28 mouse cellular contexts compared by ENCODE assay signal in the genomic region with DNA sequence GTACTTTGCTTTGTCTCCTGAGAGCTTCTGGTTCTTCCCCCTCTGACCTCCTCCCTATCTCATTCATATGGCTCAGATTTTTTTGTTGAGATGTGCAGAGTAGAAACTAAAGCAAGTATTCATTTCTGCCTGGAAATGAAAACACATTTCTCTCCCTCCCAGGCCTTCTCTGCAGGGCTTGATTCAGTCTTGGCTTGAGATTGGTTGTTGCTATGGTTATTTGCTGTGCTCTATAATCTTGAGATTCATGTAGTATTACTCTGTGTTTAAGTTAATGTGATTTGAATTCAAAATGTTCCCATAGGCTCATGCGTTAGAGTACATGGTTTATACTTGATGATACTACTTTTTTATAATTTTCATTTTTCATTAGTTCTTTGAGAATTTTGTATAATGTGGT.
DNase-seq lines count a peak whose midpoint lies in the region; ATAC-seq and TF ChIP-seq lines count a peak whose summit lies in the region.
"Had no signal": no experiment of that assay in that cellular context is flagged by ENCODE, and none has a peak within 500 bp of the region (broad histone marks: within the 10 kb centered on the region; RNA-seq: fewer than 3 reads in every experiment).

No protein-coding gene starts in this region.

- WGBS in hindbrain, postnatal 0 days, result 70% methylated on average over 1 of the region's 1 CpGs
- WGBS in hindbrain, embryonic 12.5 days, result 86% methylated on average over 1 of the region's 1 CpGs
- WGBS in limb, embryonic 15.5 days, result 76% methylated on average over 1 of the region's 1 CpGs

- H3K27me3 ChIP-seq in hindbrain, postnatal 0 days (ENCODE audit: insufficient read depth, low read length), result no peaks in the 10 kb centered on the region
- no peaks in the 10 kb centered on the region for H3K27me3 ChIP-seq in hindbrain, embryonic 12.5 days
- no peaks in the 10 kb centered on the region for H3K27me3 ChIP-seq in limb, embryonic 15.5 days
- H3K27me3 ChIP-seq: embryonic facial prominence, embryonic 12.5 days; heart, embryonic 12.5 days; liver, embryonic 15.5 days; lung, embryonic 15.5 days; megakaryocyte, embryonic 14.5 days had no signal

- DNase-seq in hindbrain, postnatal 0 days (ENCODE audit: low spot score), result peak; percentile 6
- DNase-seq in brain, adult 2 months (ENCODE audit: low read depth, low spot score), result peak; percentile 48
- DNase-seq in brain, embryonic 14.5 days (ENCODE audit: low read depth), result peak; percentile 46
- no peak for DNase-seq in c-Kit-positive CD71-positive TER-119-positive erythroid progenitor cells, embryonic 14.5 days (ENCODE audit: low spot score)
- DNase-seq in heart, adult 8-10 months (ENCODE audit: low spot score), result no peak
- DNase-seq: adrenal gland, postnatal 10 days; cerebellum, adult 11 months; cerebellum, adult 9-11 months; gastrocnemius, postnatal 14 days; heart, adult 11 months; heart, postnatal 10 days; kidney, adult 2 months; layer of hippocampus, adult 9-11 months; liver; lung, postnatal 36 days; retina, postnatal 1 day; right cerebral cortex, postnatal 25 days; spleen, adult 18-20 months; thymus, postnatal 25 days had no signal

- no peaks in the 10 kb centered on the region for H3K9me3 ChIP-seq in hindbrain, postnatal 0 days (ENCODE audit: low read length)
- H3K9me3 ChIP-seq in hindbrain, embryonic 12.5 days (replicated peaks), result no peaks in the 10 kb centered on the region
- no peaks in the 10 kb centered on the region for H3K9me3 ChIP-seq in limb, embryonic 15.5 days
- H3K9me3 ChIP-seq: embryonic facial prominence, embryonic 12.5 days; heart, embryonic 12.5 days; liver, embryonic 15.5 days; lung, embryonic 15.5 days had no signal

- TF ChIP-seq POLR2A in brain, embryonic 14.5 days (IDR thresholded peaks at IDR 0.05; ENCODE audit: borderline replicate concordance, extremely low read depth, insufficient read depth, insufficient read length, poor library complexity, severe bottlenecking), result no peak

- 0 out of 2 replicates have a peak overlapping the region, but pooled peaks have one; percentile 13 for H3K27ac ChIP-seq in hindbrain, postnatal 0 days
- H3K27ac ChIP-seq in hindbrain, embryonic 12.5 days, result no peak overlapping the region
- peak overlapping the region; percentile 38; the same call in 1 of the 2 replicates for H3K27ac ChIP-seq in limb, embryonic 15.5 days
- H3K27ac ChIP-seq: embryonic facial prominence, embryonic 12.5 days; kidney, postnatal 0 days; liver, embryonic 15.5 days; lung, embryonic 15.5 days had no signal

- no peak for TF ChIP-seq CTCF in hindbrain, postnatal 0 days (IDR thresholded peaks at IDR 0.05; ENCODE audit: low read depth)
- TF ChIP-seq CTCF in brain, embryonic 14.5 days (IDR thresholded peaks at IDR 0.05; ENCODE audit: borderline replicate concordance, extremely low read depth, insufficient read depth, insufficient read length), result no peak

- no peak overlapping the region for H3K9ac ChIP-seq in hindbrain, postnatal 0 days (replicated peaks; ENCODE audit: low read length)
- no peak overlapping the region for H3K9ac ChIP-seq in hindbrain, embryonic 12.5 days
- H3K9ac ChIP-seq in limb, embryonic 15.5 days, result no peak overlapping the region
- H3K9ac ChIP-seq: embryonic facial prominence, embryonic 12.5 days; heart, embryonic 12.5 days; liver, embryonic 15.5 days; lung, embryonic 15.5 days had no signal

- H3K4me2 ChIP-seq in hindbrain, postnatal 0 days (ENCODE audit: low read depth, low read length), result no peak overlapping the region
- H3K4me2 ChIP-seq in hindbrain, embryonic 12.5 days (replicated peaks), result no peak overlapping the region
- no peak overlapping the region for H3K4me2 ChIP-seq in limb, embryonic 15.5 days
- H3K4me2 ChIP-seq: embryonic facial prominence, embryonic 12.5 days; heart, embryonic 12.5 days; liver, embryonic 15.5 days; lung, embryonic 15.5 days had no signal

- ATAC-seq in hindbrain, postnatal 0 days, result no peak
- no peak for ATAC-seq in hindbrain, embryonic 12.5 days (ENCODE audit: low FRiP score)
- ATAC-seq in limb, embryonic 15.5 days (ENCODE audit: insufficient number of reproducible peaks, low FRiP score, low TSS enrichment, low read depth), result no peak
- ATAC-seq: activated CD4-positive, CD25-positive, alpha-beta regulatory T cell, adult 4 months had no signal

- no peaks in the 10 kb centered on the region for H3K4me1 ChIP-seq in hindbrain, postnatal 0 days (ENCODE audit: insufficient read depth, low read length)
- H3K4me1 ChIP-seq in hindbrain, embryonic 12.5 days, result no peaks in the 10 kb centered on the region
- 0 out of 2 replicates have a peak, but pooled peaks cover 6% of the 10 kb centered on the region for H3K4me1 ChIP-seq in limb, embryonic 15.5 days
- H3K4me1 ChIP-seq: embryonic facial prominence, embryonic 12.5 days; liver, embryonic 15.5 days; lung, embryonic 15.5 days; megakaryocyte, embryonic 14.5 days had no signal

- no peaks in the 10 kb centered on the region for H3K36me3 ChIP-seq in hindbrain, postnatal 0 days (ENCODE audit: insufficient read depth, low read length)
- H3K36me3 ChIP-seq in hindbrain, embryonic 12.5 days, result no peaks in the 10 kb centered on the region
- no peaks in the 10 kb centered on the region for H3K36me3 ChIP-seq in limb, embryonic 15.5 days
- H3K36me3 ChIP-seq: embryonic facial prominence, embryonic 12.5 days; heart, embryonic 12.5 days; liver, embryonic 15.5 days; lung, embryonic 15.5 days had no signal

- H3K4me3 ChIP-seq in hindbrain, postnatal 0 days (ENCODE audit: low read length), result no peak overlapping the region
- H3K4me3 ChIP-seq in hindbrain, embryonic 12.5 days, result no peak overlapping the region
- H3K4me3 ChIP-seq in limb, embryonic 15.5 days, result no peak overlapping the region
- H3K4me3 ChIP-seq: embryonic facial prominence, embryonic 12.5 days; heart, embryonic 12.5 days; liver, embryonic 15.5 days; lung, embryonic 15.5 days; megakaryocyte, embryonic 14.5 days had no signal

Comparison
In these comparisons a context has a peak if more than half of its experiments do, and no peak if none do; other contexts are left out.
1. DNase-seq: peak in hindbrain, postnatal 0 days (single experiment), brain, adult 2 months (single experiment) and brain, embryonic 14.5 days (single experiment); none in c-Kit-positive CD71-positive TER-119-positive erythroid progenitor cells, embryonic 14.5 days (single experiment) and heart, adult 8-10 months (single experiment).